Mouse (Mus musculus) cortical plate, adult 2 months (tissue): ENCODE data around the gene Hoxc5.

Experiments used
- CTCF ChIP-seq: fragments of 200-500 bp; IDR thresholded peaks from 2 replicates; pipeline ENCODE4 v1.5.1; 2011; ENCODE audit warnings: mild to moderate bottlenecking, control low read depth, low read length; ENCODE audit not compliant: insufficient read depth; ENCODE audit errors: extremely low read depth
- POLR2A ChIP-seq: fragments of 200-500 bp; IDR thresholded peaks from 2 replicates; pipeline ENCODE4 v1.6.1; 2011; ENCODE audit warnings: mild to moderate bottlenecking, low read length, control low read depth; ENCODE audit not compliant: insufficient read depth; ENCODE audit errors: extremely low read depth

DNA sequence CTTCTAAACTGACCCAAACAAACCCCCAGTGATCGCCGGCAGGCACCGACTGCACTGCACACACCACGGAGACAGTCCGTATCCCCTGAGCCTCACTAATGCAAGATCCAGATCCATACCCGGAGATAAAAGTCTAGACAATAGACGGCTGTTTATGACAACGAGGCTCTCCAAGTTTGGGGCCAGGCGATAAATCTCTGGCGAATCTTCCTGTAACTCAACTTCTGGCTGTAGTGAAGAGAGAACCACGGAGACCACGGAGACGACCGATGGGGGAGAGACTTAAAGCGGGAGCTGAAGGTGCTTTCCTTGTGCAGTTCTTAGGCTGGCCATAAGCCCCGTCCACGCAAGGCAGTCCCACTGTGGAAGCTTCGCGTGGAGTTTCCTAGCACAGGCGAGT lies 17.5 kb upstream of the Hoxc5 start:
- TF ChIP-seq CTCF (no peak), POLR2A (no peak)
